Mouse (Mus musculus): ENCODE results near the gene Chst1. TPM values are rescaled to one million over a fixed set of nuclear protein-coding genes. Genes with fewer than 3 reads are reported as not detected.

Chst1 gene
- polyA plus RNA-seq, 1 experiment from 2014 or later, result 7.9 TPM

GRCm38 (mm10) chr2:92600348-92600670, 802 bp downstream of the Chst1 start:
- Histone ChIP-seq H3K27me3 (peaks cover 23% of the 10 kb centered on the region), H3K36me3 (no peaks in the 10 kb centered on the region), H3K4me1 (peaks cover 27% of the 10 kb centered on the region), H3K4me3 (peak overlapping the region; percentile 66), H3K4me2 (peak overlapping the region; percentile 96), H3K27ac (no peak overlapping the region), H3K9ac (peak overlapping the region; percentile 56), H3K9me3 (no peaks in the 10 kb centered on the region)
- under 1% methylated on average over 17 of the region's 17 CpGs for WGBS
- no peak for ATAC-seq (ENCODE audit: insufficient number of reproducible peaks, low FRiP score, low TSS enrichment, low read depth)

DNA sequence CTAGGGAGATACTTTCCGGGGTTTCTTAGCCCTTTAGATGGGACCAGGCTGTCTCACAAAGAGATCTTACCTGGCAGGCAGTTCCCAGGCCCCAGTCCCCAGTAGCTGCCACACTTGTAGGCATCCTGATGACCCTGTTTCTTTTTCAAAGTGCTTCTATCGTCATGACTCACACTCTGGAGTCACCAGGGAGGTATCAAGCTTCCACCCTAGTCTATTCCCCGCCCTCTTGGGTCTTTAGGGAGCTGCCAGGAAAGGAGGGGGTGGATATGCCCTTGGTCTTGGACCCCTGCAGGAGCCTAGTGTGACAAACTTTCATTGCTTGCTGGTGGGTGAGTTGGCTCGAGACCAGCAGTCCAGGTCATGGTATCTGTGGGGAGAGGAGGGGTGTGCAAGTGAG, 1.7 kb downstream of the Chst1 start:
- 39% methylated on average over 4 of the region's 4 CpGs for WGBS
- Histone ChIP-seq H3K9ac (no peak overlapping the region), H3K36me3 (no peaks in the 10 kb centered on the region), H3K4me2 (peak overlapping the region; percentile 96), H3K4me1 (peaks cover 27% of the 10 kb centered on the region), H3K27ac (no peak overlapping the region), H3K9me3 (no peaks in the 10 kb centered on the region), H3K27me3 (peaks cover 23% of the 10 kb centered on the region), H3K4me3 (peak overlapping the region; percentile 66)
- no peak for ATAC-seq (ENCODE audit: insufficient number of reproducible peaks, low FRiP score, low TSS enrichment, low read depth)

- no peak overlapping the region for H3K27ac ChIP-seq
- H3K4me1 ChIP-seq, result peaks cover 27% of the 10 kb centered on the region
- H3K4me3 ChIP-seq, result no peak overlapping the region
- H3K36me3 ChIP-seq, result no peaks in the 10 kb centered on the region
- H3K9me3 ChIP-seq, result no peaks in the 10 kb centered on the region
- no peak for ATAC-seq (ENCODE audit: insufficient number of reproducible peaks, low FRiP score, low TSS enrichment, low read depth)
- 28% methylated on average over 12 of the region's 12 CpGs for WGBS
- H3K4me2 ChIP-seq, result no peak overlapping the region
- no peak overlapping the region for H3K9ac ChIP-seq
- H3K27me3 ChIP-seq, result peaks cover 23% of the 10 kb centered on the region
Observed at GRCm38 (mm10) chr2:92602073-92602472, 2.6 kb downstream of the Chst1 start.

DNA sequence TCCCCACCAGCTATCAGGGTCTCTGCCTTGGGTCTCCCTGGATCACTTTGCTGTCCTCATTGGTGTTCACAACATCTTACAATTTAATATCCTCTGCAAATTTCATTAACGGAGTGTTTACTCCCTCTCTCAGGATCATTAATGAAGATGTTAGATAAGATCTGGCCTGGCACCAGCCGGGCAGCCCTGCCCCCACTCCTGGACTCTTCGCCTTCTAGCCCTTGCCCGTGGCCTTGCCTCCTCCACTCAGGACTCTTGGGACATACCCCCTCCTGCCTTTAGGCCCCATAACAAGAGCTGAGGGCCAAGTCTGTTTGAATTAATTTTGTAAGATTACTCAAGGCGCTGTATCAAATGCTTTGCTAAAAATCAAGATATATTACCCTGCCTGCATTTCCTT, 4.1 kb downstream of the Chst1 start:
- Histone ChIP-seq H3K4me1 (peaks cover 27% of the 10 kb centered on the region), H3K36me3 (no peaks in the 10 kb centered on the region), H3K4me2 (no peak overlapping the region), H3K4me3 (no peak overlapping the region), H3K27ac (no peak overlapping the region), H3K27me3 (peaks cover 23% of the 10 kb centered on the region), H3K9me3 (no peaks in the 10 kb centered on the region), H3K9ac (no peak overlapping the region)
- no peak for ATAC-seq (ENCODE audit: insufficient number of reproducible peaks, low FRiP score, low TSS enrichment, low read depth)
- 79% methylated on average over 5 of the region's 5 CpGs for WGBS

GRCm38 (mm10) chr2:92604565-92604964, 5.1 kb downstream of the Chst1 start:
- H3K27me3 ChIP-seq, result peaks cover 23% of the 10 kb centered on the region
- H3K4me1 ChIP-seq, result peaks cover 22% of the 10 kb centered on the region
- no peaks in the 10 kb centered on the region for H3K36me3 ChIP-seq
- no peak overlapping the region for H3K9ac ChIP-seq
- H3K9me3 ChIP-seq, result no peaks in the 10 kb centered on the region
- no peak overlapping the region for H3K27ac ChIP-seq
- no peak overlapping the region for H3K4me3 ChIP-seq
- ATAC-seq (ENCODE audit: insufficient number of reproducible peaks, low FRiP score, low TSS enrichment, low read depth), result no peak
- 73% methylated on average over 5 of the region's 5 CpGs for WGBS
- no peak overlapping the region for H3K4me2 ChIP-seq

DNA sequence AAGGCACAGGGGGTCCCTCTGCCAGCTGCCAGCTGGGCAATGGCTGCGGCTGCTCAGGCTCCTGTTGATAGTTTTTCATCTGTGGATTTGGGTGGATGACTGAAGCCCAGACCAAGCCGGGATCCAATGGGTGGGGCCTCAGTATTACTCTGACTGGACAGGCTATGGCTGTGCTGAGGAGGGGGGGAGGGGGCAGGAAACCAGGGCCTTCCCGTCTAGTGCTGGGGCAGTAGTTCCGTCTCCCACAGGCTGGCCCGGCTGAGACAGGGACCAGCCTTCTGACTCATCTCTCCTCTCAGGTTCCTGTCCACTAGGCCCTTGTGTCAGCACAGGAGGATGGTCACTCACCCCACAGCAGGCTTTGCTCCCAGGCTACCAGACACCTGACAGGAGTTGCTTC, 6.5 kb downstream of the Chst1 start:
- Histone ChIP-seq H3K36me3 (no peaks in the 10 kb centered on the region), H3K27me3 (peaks cover 15% of the 10 kb centered on the region), H3K4me2 (no peak overlapping the region), H3K9me3 (no peaks in the 10 kb centered on the region), H3K4me1 (peaks cover 10% of the 10 kb centered on the region; the same call in 1 of the 2 replicates), H3K9ac (no peak overlapping the region), H3K4me3 (no peak overlapping the region), H3K27ac (no peak overlapping the region)
- 59% methylated on average over 5 of the region's 5 CpGs for WGBS
- ATAC-seq (ENCODE audit: insufficient number of reproducible peaks, low FRiP score, low TSS enrichment, low read depth), result no peak

DNA sequence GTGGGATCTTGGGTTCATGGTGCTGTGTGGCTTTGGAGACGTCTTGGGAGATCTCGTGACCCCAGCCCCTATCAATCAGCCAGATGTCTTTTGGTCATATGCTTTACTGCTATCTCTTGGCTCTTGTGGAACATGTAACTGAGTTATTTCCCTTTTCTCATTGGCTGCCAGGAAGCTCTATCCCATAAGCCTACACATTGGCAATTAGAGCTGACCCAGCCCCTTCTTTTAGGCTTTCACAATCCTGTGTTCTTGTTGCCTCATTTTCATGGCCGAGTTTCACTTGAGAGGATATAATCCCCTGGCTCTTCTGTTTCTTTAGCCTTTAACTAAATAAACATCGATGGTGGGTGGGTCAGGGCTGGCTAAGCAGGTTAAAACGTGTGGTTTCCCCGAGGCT, 7.6 kb downstream of the Chst1 start:
- H3K36me3 ChIP-seq, result no peaks in the 10 kb centered on the region
- 61% methylated on average over 6 of the region's 6 CpGs for WGBS
- no peak overlapping the region for H3K9ac ChIP-seq
- no peaks in the 10 kb centered on the region for H3K4me1 ChIP-seq
- H3K4me3 ChIP-seq, result no peak overlapping the region
- no peaks in the 10 kb centered on the region for H3K9me3 ChIP-seq
- no peak for ATAC-seq (ENCODE audit: insufficient number of reproducible peaks, low FRiP score, low TSS enrichment, low read depth)
- H3K27me3 ChIP-seq, result peaks cover 5% of the 10 kb centered on the region; the same call in 1 of the 2 replicates
- H3K4me2 ChIP-seq, result no peak overlapping the region
- no peak overlapping the region for H3K27ac ChIP-seq

DNA sequence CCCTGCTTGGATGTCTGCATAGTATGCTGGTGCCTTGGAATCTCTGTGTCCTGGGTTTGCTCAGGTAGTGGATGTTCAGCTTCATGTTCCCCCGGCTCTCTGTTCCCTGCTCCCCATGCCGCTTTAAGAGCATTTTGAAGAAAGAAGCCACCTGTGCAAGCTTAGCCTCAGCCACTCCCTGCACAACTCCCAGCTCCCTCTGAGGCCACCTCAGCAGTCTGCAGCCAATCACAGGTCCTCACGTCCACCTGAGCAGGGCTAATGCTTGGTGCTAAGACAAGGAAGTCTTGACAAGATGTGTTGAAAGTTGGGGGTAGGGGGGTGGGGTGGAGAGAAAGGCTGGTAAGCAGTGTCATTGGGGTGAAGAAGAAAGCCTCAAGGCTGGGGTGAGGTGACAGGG, 8.1 kb downstream of the Chst1 start:
- 81% methylated on average over 3 of the region's 3 CpGs for WGBS
- H3K4me3 ChIP-seq, result no peak overlapping the region
- H3K9ac ChIP-seq, result no peak overlapping the region
- no peak overlapping the region for H3K27ac ChIP-seq
- H3K4me2 ChIP-seq, result no peak overlapping the region
- no peak for ATAC-seq (ENCODE audit: insufficient number of reproducible peaks, low FRiP score, low TSS enrichment, low read depth)
- no peaks in the 10 kb centered on the region for H3K9me3 ChIP-seq
- H3K27me3 ChIP-seq, result peaks cover under 1% of the 10 kb centered on the region; the same call in 1 of the 2 replicates
- H3K36me3 ChIP-seq, result no peaks in the 10 kb centered on the region
- no peaks in the 10 kb centered on the region for H3K4me1 ChIP-seq

DNA sequence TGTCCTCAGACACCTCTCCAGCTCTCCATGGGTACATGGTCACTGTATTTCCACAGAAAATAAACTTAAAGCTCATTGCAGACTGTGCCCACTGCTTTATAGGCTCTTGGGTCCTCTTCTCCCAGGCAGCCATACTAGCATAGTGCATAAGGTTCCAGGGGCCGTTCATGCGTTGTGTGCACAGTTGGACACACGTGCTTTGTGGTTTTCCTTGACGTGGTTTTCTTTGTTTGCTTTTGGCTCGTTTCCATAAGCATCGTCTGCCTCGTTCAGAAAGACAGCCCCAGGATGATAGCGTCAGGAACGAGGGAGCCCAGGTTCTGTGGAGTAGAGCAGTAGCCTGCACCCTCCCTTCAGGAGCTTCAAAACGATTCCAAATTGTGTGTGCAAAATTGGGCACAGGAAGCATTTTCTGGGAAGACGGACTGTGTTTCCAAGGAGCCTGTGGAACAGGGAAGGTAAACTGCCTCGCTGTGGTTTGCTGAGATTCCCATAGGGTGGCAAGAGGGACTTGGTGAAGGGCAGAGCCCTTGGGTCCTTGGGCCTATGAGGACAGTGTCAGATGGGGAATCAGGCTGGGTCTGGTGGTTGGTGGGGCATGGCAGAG, 8.6 kb downstream of the Chst1 start:
- H3K4me2 ChIP-seq, result no peak overlapping the region
- WGBS, result 60% methylated on average over 12 of the region's 12 CpGs
- H3K27me3 ChIP-seq, result no peaks in the 10 kb centered on the region

GRCm38 (mm10) chr2:92608810-92609581, 9.5 kb downstream of the Chst1 start:
- no peaks in the 10 kb centered on the region for H3K27me3 ChIP-seq
- no peak overlapping the region for H3K9ac ChIP-seq
- H3K4me2 ChIP-seq, result no peak overlapping the region
- H3K4me3 ChIP-seq, result no peak overlapping the region
- no peak for ATAC-seq (ENCODE audit: insufficient number of reproducible peaks, low FRiP score, low TSS enrichment, low read depth)
- H3K27ac ChIP-seq, result no peak overlapping the region
- 52% methylated on average over 4 of the region's 4 CpGs for WGBS
- H3K36me3 ChIP-seq, result peaks cover 7% of the 10 kb centered on the region; the same call in 1 of the 2 replicates
- H3K9me3 ChIP-seq, result no peaks in the 10 kb centered on the region
- H3K4me1 ChIP-seq, result no peaks in the 10 kb centered on the region

More for the DNA sequence above, 8.6 kb downstream of the Chst1 start:
- Histone ChIP-seq H3K4me3 (no peak overlapping the region), H3K36me3 (no peaks in the 10 kb centered on the region), H3K9me3 (no peaks in the 10 kb centered on the region), H3K4me1 (no peaks in the 10 kb centered on the region), H3K27ac (no peak overlapping the region), H3K9ac (no peak overlapping the region)
- no peak for ATAC-seq (ENCODE audit: insufficient number of reproducible peaks, low FRiP score, low TSS enrichment, low read depth)

DNA sequence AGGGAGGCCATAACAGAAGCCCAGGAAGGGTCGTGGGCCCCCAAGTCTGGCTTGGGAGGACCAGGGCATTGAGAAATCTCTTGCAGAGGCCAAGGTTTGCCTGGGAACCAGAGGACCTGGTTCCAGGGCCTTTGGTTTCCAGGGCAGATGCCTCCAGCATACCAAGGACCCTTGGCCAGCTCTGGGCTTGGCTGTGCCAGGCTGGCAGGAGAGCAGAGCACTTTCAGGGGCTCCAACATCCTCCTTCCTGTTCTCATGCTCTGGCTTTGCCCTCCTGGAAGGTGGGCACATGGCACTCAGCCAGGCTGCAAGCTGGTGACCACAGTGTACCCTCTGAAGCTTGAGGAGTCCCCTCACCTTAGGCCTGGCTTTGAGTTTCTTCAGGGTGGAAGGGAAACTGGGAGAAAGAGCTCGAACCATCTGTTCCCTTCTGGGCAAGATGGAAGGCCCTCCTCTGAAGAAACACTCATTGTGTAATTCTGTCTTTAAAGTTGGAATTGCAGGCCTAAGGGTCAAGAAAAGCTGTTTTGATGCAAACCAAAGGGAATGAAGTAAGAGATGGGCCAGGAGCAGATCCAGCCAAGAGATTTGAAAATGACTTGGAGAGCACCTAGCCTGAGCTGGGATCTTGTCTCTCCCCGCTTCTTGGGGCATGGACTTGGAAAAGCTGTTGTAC, 10.3 kb downstream of the Chst1 start:
- H3K27me3 ChIP-seq, result no peaks in the 10 kb centered on the region
- no peak overlapping the region for H3K4me2 ChIP-seq
- ATAC-seq (ENCODE audit: insufficient number of reproducible peaks, low FRiP score, low TSS enrichment, low read depth), result no peak
- H3K9me3 ChIP-seq, result no peaks in the 10 kb centered on the region
- no peaks in the 10 kb centered on the region for H3K4me1 ChIP-seq
- no peak overlapping the region for H3K4me3 ChIP-seq
- WGBS, result 72% methylated on average over 3 of the region's 3 CpGs
- H3K36me3 ChIP-seq, result peaks cover 7% of the 10 kb centered on the region; the same call in 1 of the 2 replicates
- no peak overlapping the region for H3K9ac ChIP-seq
- H3K27ac ChIP-seq, result no peak overlapping the region

- no peak for ATAC-seq (ENCODE audit: insufficient number of reproducible peaks, low FRiP score, low TSS enrichment, low read depth)
- H3K4me3 ChIP-seq, result no peak overlapping the region
- H3K4me1 ChIP-seq, result no peaks in the 10 kb centered on the region
- H3K36me3 ChIP-seq, result peaks cover 7% of the 10 kb centered on the region; the same call in 1 of the 2 replicates
- H3K27me3 ChIP-seq, result no peaks in the 10 kb centered on the region
- H3K4me2 ChIP-seq, result no peak overlapping the region
- 92% methylated on average over 15 of the region's 15 CpGs for WGBS
- H3K9ac ChIP-seq, result no peak overlapping the region
- H3K27ac ChIP-seq, result no peak overlapping the region
- no peaks in the 10 kb centered on the region for H3K9me3 ChIP-seq
Observed at GRCm38 (mm10) chr2:92613645-92614044, 14.1 kb downstream of the Chst1 start.
